17 mouse cellular contexts compared by ENCODE assay signal in the genomic region with DNA sequence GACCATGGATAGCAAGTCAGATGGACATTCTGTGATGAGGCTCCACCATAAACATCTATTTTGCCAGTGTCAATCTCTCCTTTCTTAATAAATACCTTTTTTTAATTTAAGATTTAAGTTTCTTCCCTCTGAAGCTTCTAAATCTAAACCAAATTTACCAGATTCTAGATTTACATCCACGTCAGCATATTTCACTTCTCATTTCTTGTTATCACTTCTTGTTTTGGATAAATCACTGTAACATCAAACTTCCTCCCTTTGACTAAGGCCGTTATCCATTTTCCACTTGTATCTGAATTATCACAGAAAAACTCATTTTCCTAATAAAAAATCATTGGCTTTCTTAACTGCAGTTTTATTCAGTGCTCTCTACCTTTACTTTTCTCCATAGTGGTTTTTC. TPM values are rescaled to one million over a fixed set of nuclear protein-coding genes. Genes with fewer than 3 reads are reported as not detected.
DNase-seq lines count a peak whose midpoint lies in the region; ATAC-seq and TF ChIP-seq lines count a peak whose summit lies in the region.
"Had no signal": no experiment of that assay in that cellular context is flagged by ENCODE, and none has a peak within 500 bp of the region (broad histone marks: within the 10 kb centered on the region; RNA-seq: fewer than 3 reads in every experiment).

No protein-coding gene starts in this region.

- no peak for TF ChIP-seq CTCF in liver, adult 2 months (IDR thresholded peaks at IDR 0.05; ENCODE audit: low read depth, low read length)
- no peak for TF ChIP-seq CTCF in liver, postnatal 0 days (IDR thresholded peaks at IDR 0.05; ENCODE audit: low read depth)

- H3K4me1 ChIP-seq in liver, adult 2 months (ENCODE audit: control insufficient read depth, insufficient read depth, low read length) = no peaks in the 10 kb centered on the region
- no peaks in the 10 kb centered on the region for H3K4me1 ChIP-seq in liver, postnatal 0 days (ENCODE audit: insufficient read depth)
- H3K4me1 ChIP-seq in brown adipose tissue, adult 24 weeks (ENCODE audit: control insufficient read depth, insufficient read depth, insufficient read length, low read length) = no peaks in the 10 kb centered on the region
- H3K4me1 ChIP-seq: embryonic facial prominence, embryonic 12.5 days; forebrain, embryonic 13.5 days; heart, embryonic 13.5 days; hindbrain, embryonic 15.5 days had no signal

- DNase-seq in liver, adult 2 months (ENCODE audit: extremely low read depth, low read depth, low spot score) = peak; percentile 19
- no peak for DNase-seq in liver, postnatal 0 days
- no peak for DNase-seq in B cell, adult 2 months
- DNase-seq in cerebellum, postnatal 36 days = no peak
- DNase-seq in adrenal gland, adult 18-20 months (ENCODE audit: low spot score in 2 of 2) = no peak
- DNase-seq: adrenal gland, postnatal 14 days; cerebellum, adult 2 months; cerebellum, postnatal 10 days; forebrain, postnatal 0 days; gastrocnemius, postnatal 14 days; heart, postnatal 36 days had no signal

- no peak overlapping the region for H3K4me2 ChIP-seq in liver, postnatal 0 days (ENCODE audit: low read depth, low read length)
- H3K4me2 ChIP-seq: embryonic facial prominence, embryonic 12.5 days; forebrain, embryonic 13.5 days; heart, embryonic 13.5 days; hindbrain, embryonic 15.5 days had no signal

- H3K36me3 ChIP-seq in liver, adult 2 months (ENCODE audit: control insufficient read depth, insufficient read depth, low read length) = no peaks in the 10 kb centered on the region
- H3K36me3 ChIP-seq in liver, postnatal 0 days (replicated peaks; ENCODE audit: insufficient read depth, low read length) = no peaks in the 10 kb centered on the region
- H3K36me3 ChIP-seq: embryonic facial prominence, embryonic 12.5 days; heart, embryonic 13.5 days; hindbrain, embryonic 15.5 days had no signal

- H3K27me3 ChIP-seq in liver, adult 2 months (ENCODE audit: control insufficient read depth, insufficient read depth, low read length) = no peaks in the 10 kb centered on the region
- no peaks in the 10 kb centered on the region for H3K27me3 ChIP-seq in liver, postnatal 0 days (ENCODE audit: insufficient read depth, low read length)
- H3K27me3 ChIP-seq: embryonic facial prominence, embryonic 12.5 days; forebrain, embryonic 13.5 days; heart, embryonic 13.5 days; hindbrain, embryonic 15.5 days had no signal

- H3K4me3 ChIP-seq in liver, adult 2 months (ENCODE audit: insufficient read depth, low read depth, low read length) = no peak overlapping the region
- no peak overlapping the region for H3K4me3 ChIP-seq in liver, postnatal 0 days (ENCODE audit: low read depth, low read length)
- H3K4me3 ChIP-seq in brown adipose tissue, adult 24 weeks (ENCODE audit: insufficient read depth, low read depth, low read length) = no peak overlapping the region
- H3K4me3 ChIP-seq: embryonic facial prominence, embryonic 12.5 days; forebrain, embryonic 13.5 days; heart, embryonic 13.5 days; hindbrain, embryonic 15.5 days had no signal

- no peak for ATAC-seq in liver, postnatal 0 days
- peak; percentile 93 for ATAC-seq in megakaryocyte, adult 5-6 weeks (ENCODE audit: poor library complexity, severe bottlenecking)
- ATAC-seq: forebrain, embryonic 13.5 days; forebrain, postnatal 0 days had no signal

- no peak for TF ChIP-seq POLR2A in liver, adult 2 months (IDR thresholded peaks at IDR 0.05; ENCODE audit: extremely low read depth, insufficient read depth, low read length)

- WGBS in liver, adult 2 months = 79% methylated on average over 2 of the region's 2 CpGs
- WGBS in liver, postnatal 0 days (ENCODE audit: insufficient replicate concordance) = 46% methylated on average over 2 of the region's 2 CpGs

- H3K9me3 ChIP-seq in liver, postnatal 0 days (ENCODE audit: low read length) = no peaks in the 10 kb centered on the region
- H3K9me3 ChIP-seq: embryonic facial prominence, embryonic 12.5 days; forebrain, embryonic 13.5 days; heart, embryonic 13.5 days; hindbrain, embryonic 15.5 days had no signal

- no peak for TF ChIP-seq EP300 in liver, postnatal 0 days (IDR thresholded peaks at IDR 0.05; ENCODE audit: low read depth)

- H3K9ac ChIP-seq in liver, adult 2 months (ENCODE audit: low read depth, low read length) = no peak overlapping the region
- no peak overlapping the region for H3K9ac ChIP-seq in liver, postnatal 0 days (replicated peaks)
- H3K9ac ChIP-seq: embryonic facial prominence, embryonic 12.5 days; forebrain, embryonic 13.5 days; forebrain, postnatal 0 days; heart, embryonic 13.5 days; hindbrain, embryonic 15.5 days had no signal

- H3K79me2 ChIP-seq in liver, adult 2 months (ENCODE audit: control insufficient read depth, insufficient read depth, low read length) = no peaks in the 10 kb centered on the region

- H3K27ac ChIP-seq in liver, adult 2 months (replicated peaks; ENCODE audit: insufficient read depth, low read depth, low read length) = no peak overlapping the region
- H3K27ac ChIP-seq in liver, postnatal 0 days (ENCODE audit: low read depth) = no peak overlapping the region
- peak overlapping the region; percentile 18; the same call in 1 of the 2 replicates for H3K27ac ChIP-seq in brown adipose tissue, adult 24 weeks (replicated peaks; ENCODE audit: low read depth, low read length)
- H3K27ac ChIP-seq: embryonic facial prominence, embryonic 12.5 days; forebrain, embryonic 13.5 days; heart, embryonic 13.5 days; hindbrain, embryonic 15.5 days had no signal

RNA-seq across cellular contexts. Expression of a gene that starts 30.4 kb away (rescaled TPM):
- 8.9 TPM in 2 replicates for total RNA-seq in liver, adult 2 months (2014; rRNA removed)
- 5.2 TPM in 2 replicates for polyA plus RNA-seq in liver, adult 2 months (2012; rRNA removed)
- polyA plus RNA-seq in liver, postnatal 0 days (2015; fragmentation: Nextera tagmentation; extraction: Ambion mirVana) = 2.1 and 2.5 TPM in 2 replicates
- polyA plus RNA-seq in brown adipose tissue, adult 24 weeks (2012; ENCODE audit: insufficient read depth, insufficient read length, missing spikeins) = 10.3 and 11.3 TPM in 2 replicates
- total RNA-seq in megakaryocyte, adult 5-6 weeks (2015) = 44.5 and 51.3 TPM in 2 replicates
- 28.0 and 35.7 TPM in 2 replicates for total RNA-seq in megakaryocyte, adult 5-6 weeks (2017)
- total RNA-seq in adrenal gland, adult 18-20 months (2021) = 10 to 100 TPM; 19.8 to 22.0 TPM
